Mouse (Mus musculus): ENCODE data around the gene Hdac10. TPM values are rescaled to one million over a fixed set of nuclear protein-coding genes. Genes with fewer than 3 reads are reported as not detected.

Hdac10 gene
- total and polyA plus RNA-seq, 3 experiments, result 10.9 to 29.7 (median 11.2) TPM

DNA sequence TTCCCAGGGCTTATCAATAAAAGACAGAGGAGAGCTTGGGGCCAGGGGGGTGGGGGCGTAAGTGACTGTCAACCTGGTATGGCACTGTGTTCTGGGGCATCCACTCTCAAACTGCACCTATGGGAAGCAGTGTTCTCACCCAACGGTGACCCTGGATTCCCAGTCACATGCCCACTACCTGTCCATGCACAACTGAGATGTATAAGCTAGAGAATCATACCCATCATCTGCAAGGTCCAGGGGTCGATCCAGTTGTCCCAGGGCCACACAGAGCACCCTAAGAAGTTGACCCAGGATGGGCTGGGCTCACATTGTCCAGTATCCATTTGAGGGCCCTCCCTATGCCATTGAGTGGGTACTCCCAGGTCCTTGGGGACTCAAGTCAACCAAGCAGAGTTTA is 4.2 kb downstream of the Hdac10 start:
- DNase-seq, result no peak

- no peak for DNase-seq
Measured at GRCm38 (mm10) chr15:89123595-89123994, 4.9 kb downstream of the Hdac10 start.

GRCm38 (mm10) chr15:89122649-89123366 is 5.7 kb downstream of the Hdac10 start, which contains the start of gene Tubgcp6:
Tubgcp6 (minus strand) TSS chr15:89123112.
- peak; percentile 96 for DNase-seq

GRCm38 (mm10) chr15:89118007-89118406 is 10.5 kb downstream of the Hdac10 start:
- no peak for DNase-seq

DNA sequence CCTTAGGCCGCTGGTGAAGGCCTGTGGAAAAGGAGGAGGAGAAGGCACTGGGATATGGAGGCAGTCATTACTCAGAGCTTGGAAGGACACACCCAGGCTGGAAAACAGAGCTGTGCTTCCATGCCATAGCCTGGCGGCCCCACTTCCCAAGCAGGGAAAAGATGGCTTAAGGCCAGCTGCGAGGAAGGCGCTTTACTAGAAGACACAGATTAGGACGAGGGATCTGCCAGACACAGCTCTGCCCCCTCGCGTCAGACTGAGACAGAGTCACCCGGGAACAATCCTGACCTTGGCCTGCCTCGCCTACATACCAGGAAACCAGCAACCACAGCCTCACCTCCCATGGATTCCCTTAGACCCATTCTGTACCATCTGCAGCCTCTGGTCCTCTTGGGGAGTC is 18.4 kb downstream of the Hdac10 start:
- peak; percentile 80 for DNase-seq

DNA sequence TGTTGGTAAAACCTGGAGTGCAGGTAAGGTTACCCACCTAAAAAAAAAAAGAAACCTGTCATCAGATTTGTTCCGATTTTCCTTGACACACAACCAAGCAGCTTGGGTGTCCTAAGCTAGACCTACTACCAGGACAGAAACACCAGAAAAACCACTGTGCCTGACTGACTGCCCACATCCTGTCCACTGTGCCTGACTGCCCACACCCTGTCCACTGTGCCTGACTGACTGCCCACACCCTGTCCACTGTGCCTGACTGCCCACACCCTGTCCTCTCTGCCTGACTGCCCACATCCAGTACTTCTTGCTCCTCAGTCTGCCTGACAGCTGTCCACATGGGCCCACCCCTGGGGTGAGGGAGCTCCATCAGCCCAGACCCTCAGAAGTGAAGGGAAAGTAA is 21.5 kb downstream of the Hdac10 start:
- no peak for DNase-seq

DNA sequence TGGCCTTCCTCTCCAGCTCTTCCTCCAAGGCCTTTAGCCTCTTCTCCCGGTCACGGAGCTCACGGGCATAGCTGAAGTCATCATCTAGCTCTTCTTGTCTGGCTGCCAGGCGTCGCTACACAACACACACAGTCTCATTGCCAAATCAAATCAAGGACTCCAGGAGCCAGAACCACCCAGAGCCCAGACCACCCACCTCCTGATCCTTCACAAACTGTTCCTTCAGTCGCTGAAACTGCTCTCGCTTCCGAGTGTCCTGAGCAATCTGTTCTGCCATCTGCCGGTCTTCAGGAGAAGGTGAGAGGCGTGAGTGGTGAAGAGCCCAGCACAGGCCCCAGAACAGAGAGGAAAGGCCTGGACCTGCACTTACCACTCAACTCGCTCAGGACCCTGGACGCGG is 22.4 kb downstream of the Hdac10 start:
- no peak for DNase-seq

GRCm38 (mm10) chr15:89104425-89104824 is 24.1 kb downstream of the Hdac10 start:
- no peak for DNase-seq

- no peak for DNase-seq
Measured at GRCm38 (mm10) chr15:89103921-89104320, 24.6 kb downstream of the Hdac10 start.

DNA sequence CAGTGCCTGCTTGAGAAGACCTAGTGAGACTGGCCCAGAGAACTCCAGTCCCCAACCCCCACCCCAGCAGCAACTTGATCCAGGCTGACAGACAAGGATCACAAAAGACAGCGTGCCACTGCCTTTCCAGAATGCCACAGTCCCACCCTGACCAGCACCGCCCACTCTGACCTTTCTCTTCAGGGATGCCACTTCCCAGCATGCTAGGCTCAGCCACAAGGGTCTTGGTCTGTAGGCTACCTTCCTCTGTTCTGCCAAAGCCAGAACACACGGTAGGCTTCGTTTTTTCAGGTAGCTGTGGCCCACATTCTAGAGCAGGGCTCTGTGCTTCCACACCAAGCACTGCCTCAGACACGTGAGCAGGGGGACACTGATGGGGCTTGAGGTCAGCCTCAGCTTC is 25.9 kb downstream of the Hdac10 start:
- no peak for DNase-seq

GRCm38 (mm10) chr15:89100823-89101222 is 27.7 kb downstream of the Hdac10 start:
- no peak for DNase-seq

DNA sequence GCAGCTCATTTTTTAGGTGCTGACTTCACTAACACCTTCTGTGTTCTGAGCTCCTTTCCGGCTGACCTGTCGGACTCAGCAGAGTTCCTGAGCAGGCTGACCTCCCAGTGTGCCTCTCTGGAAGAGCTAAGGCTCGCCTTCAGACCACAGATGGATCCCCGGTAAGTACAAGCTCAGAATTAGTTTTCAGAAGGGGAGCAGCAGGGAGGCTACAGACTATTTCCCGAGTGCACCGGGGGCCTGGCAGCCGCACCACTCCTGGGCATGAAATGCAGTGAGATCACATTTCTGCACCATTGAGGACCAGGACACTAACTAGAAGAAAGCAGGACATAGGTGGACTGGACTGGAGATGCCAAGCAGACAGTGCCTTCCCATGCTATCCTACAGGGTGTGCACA is 29.9 kb downstream of the Hdac10 start:
- DNase-seq, result peak; percentile 3

GRCm38 (mm10) chr15:89097450-89097849 is 31.1 kb downstream of the Hdac10 start:
- no peak for DNase-seq

GRCm38 (mm10) chr15:89092181-89092580 is 36.3 kb downstream of the Hdac10 start:
- DNase-seq, result no peak

DNA sequence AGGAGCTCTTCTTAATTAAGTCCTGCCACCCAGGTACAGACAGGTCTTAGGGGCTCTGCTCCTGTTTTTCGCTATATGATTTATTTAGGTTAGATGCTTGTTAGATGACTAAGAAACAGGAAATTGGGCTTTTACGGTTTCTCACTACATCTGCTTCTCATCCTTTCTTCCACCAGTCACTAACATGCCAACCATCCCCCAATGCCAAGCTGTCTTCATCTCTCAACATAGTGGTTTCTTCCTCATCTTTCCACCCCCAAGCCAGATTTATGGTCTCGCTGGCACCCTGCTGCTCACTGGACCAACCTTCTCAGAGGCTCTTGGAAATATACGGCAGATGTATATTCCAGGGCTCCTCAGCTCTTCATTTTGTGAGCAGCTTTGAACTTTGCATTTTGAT is 37.8 kb downstream of the Hdac10 start:
- no peak for DNase-seq

DNA sequence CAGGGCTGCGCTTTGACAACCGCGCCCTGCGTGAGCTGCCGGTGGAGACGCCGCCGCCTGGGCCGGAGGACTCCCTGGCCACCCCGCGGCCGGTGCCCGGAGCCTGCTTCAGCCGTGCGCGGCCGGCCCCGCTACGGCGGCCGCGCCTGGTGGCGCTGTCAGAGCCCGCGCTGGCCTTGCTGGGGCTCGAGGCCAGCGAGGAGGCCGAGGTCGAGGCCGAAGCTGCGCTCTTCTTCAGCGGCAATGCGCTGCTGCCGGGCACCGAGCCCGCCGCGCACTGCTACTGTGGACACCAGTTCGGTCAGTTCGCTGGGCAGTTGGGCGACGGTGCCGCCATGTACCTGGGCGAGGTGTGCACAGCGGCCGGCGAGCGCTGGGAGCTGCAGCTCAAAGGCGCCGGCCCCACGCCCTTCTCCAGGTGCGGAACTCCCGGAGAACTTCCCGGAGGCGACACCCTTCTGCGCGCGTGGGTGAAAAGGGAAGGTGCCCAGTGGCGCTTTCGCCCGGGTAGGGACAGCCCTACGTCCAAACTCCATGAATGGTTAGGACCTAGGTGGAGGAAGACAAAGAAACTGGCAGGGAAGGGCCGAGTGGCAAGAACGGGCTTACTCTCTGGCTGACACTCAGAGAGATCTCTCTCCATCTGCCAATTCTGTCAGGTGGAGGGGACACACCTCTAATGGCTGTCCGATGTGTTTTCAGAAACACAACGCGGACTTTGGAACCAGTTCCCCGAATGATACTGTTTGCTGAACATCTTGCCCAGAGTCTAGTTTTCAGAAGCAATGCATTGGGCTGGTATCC is 39.0 kb downstream of the Hdac10 start:
- DNase-seq, result no peak

DNA sequence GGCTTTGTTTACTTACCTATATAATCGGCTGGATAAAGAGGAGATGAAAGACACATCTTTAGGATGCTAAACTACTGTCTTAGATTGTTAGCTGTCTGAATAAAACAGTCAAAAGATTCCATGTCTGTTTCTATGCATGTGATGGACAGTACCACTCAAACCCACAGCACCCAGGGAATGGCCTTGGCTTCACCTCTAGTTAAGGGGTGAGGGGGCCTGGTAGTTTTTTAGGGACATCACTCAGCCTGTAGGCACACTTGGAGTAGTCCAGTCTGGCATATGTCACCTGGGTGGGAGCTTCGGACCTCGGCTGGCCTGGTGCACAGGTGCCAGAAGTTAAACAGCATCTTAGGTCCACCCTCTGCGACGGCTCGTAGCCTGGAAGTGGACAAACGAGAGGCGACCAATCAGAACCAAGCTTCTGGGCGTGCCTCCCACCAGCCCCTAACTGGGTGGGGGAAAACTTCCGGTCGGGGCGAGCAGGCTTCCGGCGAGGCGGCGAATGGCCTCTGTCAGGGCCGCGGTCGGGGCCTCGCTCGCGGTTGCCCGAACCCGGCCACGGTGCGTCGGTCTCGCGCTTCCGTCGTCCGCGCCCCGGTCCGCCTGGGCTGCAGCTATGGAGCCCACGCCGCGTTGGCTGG is 39.8 kb downstream of the Hdac10 start, which contains the start of gene Selenoo:
TSS of gene Selenoo (plus strand) at position 478 of the 641 bp plus-strand sequence.
- DNase-seq, result peak; percentile 96

- DNase-seq, result no peak
Measured at GRCm38 (mm10) chr15:89084826-89085225, 43.7 kb downstream of the Hdac10 start.

DNA sequence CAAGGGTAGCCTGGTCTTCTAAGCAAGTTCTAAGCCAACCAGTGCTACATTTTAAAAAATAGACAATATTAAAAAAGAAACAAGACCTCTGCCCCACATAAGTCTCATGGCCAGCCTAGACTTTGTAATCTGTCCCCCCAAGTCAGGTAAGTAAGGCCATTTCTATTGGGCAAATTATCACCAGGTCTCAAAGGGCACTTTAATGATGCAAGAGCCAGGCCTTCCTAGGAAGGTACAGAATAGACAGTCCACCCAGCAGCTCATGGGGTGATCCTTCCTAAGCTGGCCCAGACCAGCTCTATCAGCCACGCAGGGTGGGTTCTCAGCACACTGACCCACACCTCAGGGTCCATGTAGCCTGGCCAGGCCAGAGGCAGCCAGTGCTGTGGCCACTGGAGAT is 44.6 kb downstream of the Hdac10 start:
- no peak for DNase-seq

- peak; percentile 57 for DNase-seq
Measured at GRCm38 (mm10) chr15:89078208-89078836, 50.2 kb downstream of the Hdac10 start.

- DNase-seq, result peak; percentile 84
Measured at GRCm38 (mm10) chr15:89076156-89076731, 52.3 kb downstream of the Hdac10 start.
